Mouse (Mus musculus) lung, adult 18-20 months (tissue): ENCODE measurements around the gene Ctrl.

Experiments
- DNase-seq, 2 experiments: peaks; one replicate each; pipeline ENCODE4 v3.0.0; 2022; ENCODE audit warnings: mixed read lengths in 2 of 2

Gene Ctrl

DNA sequence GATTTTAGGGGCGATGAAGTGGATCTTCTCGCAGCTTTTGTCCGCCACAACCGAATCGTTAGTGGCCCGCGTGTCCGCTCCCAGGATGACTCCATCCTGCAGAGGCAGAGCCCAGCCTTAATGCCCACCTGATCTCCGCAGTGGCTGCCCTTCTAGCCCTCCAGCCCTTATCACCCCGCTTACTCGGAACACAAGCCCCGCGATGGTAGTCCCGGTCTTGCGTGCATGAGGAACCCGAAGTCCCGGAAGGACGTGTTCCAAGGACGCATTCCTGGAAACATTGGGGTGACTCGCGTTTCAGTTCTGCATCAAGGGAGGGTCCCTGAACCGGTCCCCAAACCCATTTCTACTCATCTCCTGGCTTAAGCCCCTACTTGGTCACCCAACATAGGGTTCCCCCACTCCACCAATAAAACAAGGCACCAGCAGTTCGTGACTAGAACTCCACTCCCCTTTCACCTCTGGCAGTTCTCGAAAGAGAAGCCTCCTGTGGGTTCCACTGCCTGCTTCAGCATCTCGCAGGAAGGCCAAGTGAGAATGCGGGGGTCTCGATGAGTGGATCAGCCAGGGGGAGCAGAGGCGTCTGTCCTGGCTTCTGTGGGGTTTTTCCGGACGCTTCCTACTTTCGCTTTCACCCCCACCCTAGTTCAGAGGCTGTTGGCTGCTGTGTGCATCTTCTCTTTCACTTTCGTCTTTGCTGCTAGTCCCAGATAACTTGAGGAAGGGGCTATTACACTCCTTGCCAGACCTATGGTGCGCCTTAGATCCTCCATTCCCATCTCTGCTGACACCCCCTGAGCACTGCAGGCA is 4.0 kb upstream of the Ctrl start:
- peak; percentile 54 to 64 for DNase-seq

- peak; percentile 91 to 93 for DNase-seq
These were observed 3.3 kb upstream of the Ctrl start for GRCm38 (mm10) chr8:105936866-105937475.

DNA sequence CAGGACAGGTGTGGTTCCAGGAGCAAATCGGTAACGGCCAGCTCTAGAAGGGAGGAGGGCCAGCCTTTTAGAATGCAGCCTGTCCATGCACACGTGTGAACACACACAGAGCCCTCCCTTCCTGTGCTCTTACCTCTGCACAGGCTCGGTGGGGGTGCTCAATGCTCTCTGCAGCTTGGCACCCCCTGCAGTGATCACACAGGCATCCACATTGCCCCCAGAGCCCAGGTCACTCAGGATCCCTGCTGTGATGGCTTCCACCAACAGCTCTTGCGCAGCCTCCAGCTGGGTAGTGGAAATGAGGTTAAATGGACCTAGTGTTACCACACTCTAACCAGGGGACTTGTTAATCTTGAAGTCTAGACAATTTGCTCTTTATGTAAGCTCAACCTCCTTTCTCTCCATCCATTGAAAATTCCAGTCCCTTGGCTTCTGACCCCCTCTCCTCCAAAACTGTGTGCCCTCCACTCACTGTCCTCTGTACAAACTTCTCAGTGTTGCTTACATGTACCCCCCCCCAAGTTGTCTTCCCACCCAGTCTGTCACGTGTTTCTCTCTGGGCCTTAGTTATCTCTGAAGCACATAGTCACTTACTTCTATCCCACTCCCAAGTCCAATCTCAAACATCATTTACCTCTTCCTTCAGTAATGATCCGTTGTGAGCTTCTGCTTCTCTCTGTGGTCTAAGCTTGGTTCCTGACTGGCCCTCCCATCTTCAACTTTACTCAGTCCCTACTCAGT is 2.4 kb upstream of the Ctrl start:
- DNase-seq, result no peak

DNA sequence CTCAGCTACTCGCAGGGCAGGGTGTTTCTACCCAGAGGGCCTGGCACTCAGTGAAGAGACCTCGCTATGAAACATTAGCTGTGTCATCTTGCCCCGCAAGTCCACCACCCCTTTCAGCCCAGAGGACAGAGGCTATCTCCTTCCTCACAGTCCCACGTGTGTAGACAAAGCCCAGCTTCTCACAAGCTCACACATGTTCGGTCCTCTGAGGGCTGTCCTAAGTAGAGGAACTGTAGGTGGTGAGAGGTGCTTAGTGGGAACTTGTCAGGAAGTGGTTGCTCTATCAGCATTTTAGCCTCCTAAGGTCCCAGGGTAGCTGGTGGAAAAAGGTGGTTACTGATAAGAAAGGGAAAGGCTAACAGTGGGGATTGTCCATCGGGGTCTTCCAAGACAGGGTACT is 1.4 kb upstream of the Ctrl start:
- DNase-seq, result no peak

DNA sequence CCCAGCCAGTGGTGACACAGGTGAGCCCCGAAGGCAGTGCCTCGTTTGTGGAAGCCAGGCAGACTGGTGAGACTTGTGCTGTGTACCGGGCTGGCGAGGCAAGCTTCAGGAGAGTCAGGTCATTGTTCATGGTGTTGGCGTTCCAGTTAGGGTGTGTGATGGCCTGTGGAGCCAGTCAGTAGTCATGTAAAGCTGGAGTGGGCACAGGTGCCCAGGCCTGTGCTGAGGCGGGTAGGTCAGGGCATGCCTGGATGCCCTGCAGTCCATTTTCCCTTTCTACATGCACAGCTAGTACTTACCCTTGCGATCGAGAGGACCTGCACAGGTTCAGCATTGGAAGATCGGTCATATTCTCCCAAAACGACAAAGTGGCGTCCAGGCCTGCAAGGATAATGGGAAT is 1.1 kb downstream of the Ctrl start:
- no peak for DNase-seq

- no peak for DNase-seq
These were observed 2.4 kb downstream of the Ctrl start for GRCm38 (mm10) chr8:105931271-105931670.

GRCm38 (mm10) chr8:105930602-105931001 is 3.1 kb downstream of the Ctrl start:
- DNase-seq, result peak; percentile 76 to 81

- DNase-seq, result no peak
These were observed 8.5 kb downstream of the Ctrl start for GRCm38 (mm10) chr8:105925123-105925522.

GRCm38 (mm10) chr8:105919390-105919789 is 14.3 kb downstream of the Ctrl start:
- no peak for DNase-seq

GRCm38 (mm10) chr8:105900941-105901616 is 32.6 kb downstream of the Ctrl start:
- DNase-seq, result no peak

DNA sequence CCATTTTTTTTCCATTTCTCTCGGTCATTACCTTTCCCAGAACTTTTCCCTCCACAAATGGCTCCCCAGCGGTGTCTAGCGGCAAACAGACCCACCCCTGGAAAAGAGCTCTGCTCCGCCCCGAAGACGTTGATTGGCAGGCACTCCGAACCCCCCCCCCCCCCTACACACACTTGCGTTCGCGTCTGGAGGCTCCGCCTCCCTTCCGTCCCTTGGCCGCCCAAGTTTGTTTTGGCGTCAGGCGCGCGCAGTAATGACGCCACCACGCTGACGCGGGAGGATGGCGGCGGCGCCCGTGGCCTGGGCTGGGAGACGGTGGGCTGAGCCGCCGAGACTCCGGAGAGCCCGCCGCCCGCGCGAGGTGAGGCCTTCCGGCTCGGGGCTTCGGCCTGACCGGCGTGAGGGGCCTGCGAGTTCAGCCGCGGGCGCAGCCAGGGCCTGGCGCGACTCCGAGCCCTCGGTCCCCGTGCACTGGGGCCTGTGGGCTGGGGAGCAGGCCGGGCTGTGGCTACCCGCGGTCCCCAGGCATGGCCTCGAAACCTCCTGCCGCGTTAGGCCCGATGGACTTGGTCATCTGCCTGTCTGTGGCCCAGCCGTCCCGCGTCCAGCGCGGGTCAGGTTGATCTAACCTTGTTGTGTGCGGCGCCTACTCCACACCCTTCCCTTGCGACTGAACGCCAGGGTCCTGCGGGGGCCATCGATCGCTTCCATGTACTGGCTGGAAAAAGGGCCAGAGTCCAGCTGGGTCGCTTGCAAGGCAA is 33.3 kb downstream of the Ctrl start, which contains the start of gene Pskh1:
TSS of gene Pskh1 (plus strand) at position 262 of the 761 bp plus-strand sequence.
- peak; percentile 89 to 92 for DNase-seq

GRCm38 (mm10) chr8:105897801-105898480 is 35.7 kb downstream of the Ctrl start:
- no peak for DNase-seq

DNA sequence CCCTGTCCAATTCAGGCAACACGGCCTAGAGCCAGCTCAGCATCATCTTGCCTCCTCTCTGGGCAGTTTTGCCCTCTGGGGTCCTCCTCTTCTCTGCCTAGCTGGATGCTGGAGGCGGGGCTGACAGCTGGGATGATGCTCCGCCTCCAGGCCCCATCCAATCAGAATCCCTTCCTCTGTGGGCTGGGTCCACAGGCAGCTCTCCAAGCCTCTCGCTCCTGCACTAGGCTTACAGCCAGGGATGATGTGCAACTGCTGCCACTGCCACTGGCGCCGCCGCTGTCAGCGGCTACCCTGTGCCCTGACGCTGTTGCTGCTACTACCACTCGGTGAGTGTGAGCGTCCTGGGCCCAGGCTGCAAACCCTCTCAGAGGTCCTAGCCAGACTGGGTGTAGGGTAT is 40.3 kb downstream of the Ctrl start, which contains the start of gene Nrn1l:
TSS of gene Nrn1l (plus strand) at position 229 of the 400 bp plus-strand sequence.
- peak; percentile 64 to 68 for DNase-seq

- no peak for DNase-seq
These were observed 41.2 kb downstream of the Ctrl start for GRCm38 (mm10) chr8:105892432-105892831.

GRCm38 (mm10) chr8:105890870-105891269 is 42.8 kb downstream of the Ctrl start:
- no peak for DNase-seq

DNA sequence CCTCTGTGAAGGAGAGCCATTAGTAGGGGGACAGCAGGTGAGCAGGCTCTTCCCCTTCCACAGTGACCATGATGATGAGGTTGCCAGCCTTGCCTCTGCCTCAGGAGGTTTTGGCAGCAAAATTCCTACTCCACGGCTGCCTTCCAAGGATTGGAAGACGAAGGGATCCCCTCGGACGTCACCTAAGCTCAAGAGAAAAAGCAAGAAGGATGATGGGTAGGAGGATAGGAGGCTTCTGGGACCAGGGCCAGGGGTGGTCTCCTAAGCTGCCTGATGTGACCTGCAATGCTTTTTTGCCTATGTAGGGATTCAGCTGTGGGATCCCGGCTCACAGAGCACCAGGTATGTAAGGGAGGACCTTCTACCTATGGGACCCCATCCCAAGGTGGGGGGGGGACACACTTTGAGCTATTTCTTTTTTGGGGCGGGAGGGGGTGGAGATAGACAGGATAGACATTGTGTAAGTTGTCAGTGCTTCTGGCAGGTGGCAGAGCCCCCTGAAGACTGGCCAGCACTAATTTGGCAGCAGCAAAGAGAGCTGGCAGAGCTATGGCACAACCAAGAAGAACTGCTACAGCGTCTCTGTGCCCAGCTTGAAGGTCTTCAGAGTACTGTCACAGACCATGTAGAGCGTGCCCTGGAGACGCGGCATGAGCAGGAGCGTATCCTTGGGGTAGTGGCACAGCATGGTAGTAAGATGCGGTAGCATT is 43.8 kb downstream of the Ctrl start:
- DNase-seq, result no peak
